Mouse (Mus musculus) heart, embryonic 11.5 days (tissue): ENCODE measurements around the gene Irf2. TPM values are rescaled to one million over a fixed set of nuclear protein-coding genes. Genes with fewer than 3 reads are reported as not detected.

Experiments
- ATAC-seq: fragments of 200-750 bp; cut with Nextera tagmentation; replicated peaks from 2 replicates; pipeline ENCODE4 v1.8.0; 2017; ENCODE audit warnings: moderate library complexity; ENCODE audit not compliant: insufficient number of reproducible peaks, low FRiP score, low TSS enrichment
- H3K27ac ChIP-seq: fragments of 300-500 bp; sonication (generic); 2 replicates; pipeline ENCODE4 v1.5.1; 2014; ENCODE audit warnings: mild to moderate bottlenecking, low read depth, low read length
- H3K27me3 ChIP-seq: fragments of 300-500 bp; sonication (generic); 2 replicates; pipeline ENCODE4 v1.6.1; 2014; ENCODE audit warnings: mild to moderate bottlenecking, low read length, mixed read lengths; ENCODE audit not compliant: control insufficient read depth, insufficient read depth
- H3K36me3 ChIP-seq: fragments of 300-500 bp; sonication (generic); 2 replicates; pipeline ENCODE4 v1.6.1; 2014; ENCODE audit warnings: mild to moderate bottlenecking, low read length, moderate library complexity, mixed read lengths; ENCODE audit not compliant: control insufficient read depth, insufficient read depth
- H3K4me1 ChIP-seq: fragments of 300-500 bp; sonication (generic); 2 replicates; pipeline ENCODE4 v1.6.1; 2014; ENCODE audit warnings: low read length; ENCODE audit not compliant: control insufficient read depth, insufficient read depth
- H3K4me2 ChIP-seq: fragments of 300-500 bp; sonication (generic); 2 replicates; pipeline ENCODE4 v1.6.1; 2014; ENCODE audit warnings: mild to moderate bottlenecking, moderate library complexity
- H3K4me3 ChIP-seq: fragments of 300-500 bp; sonication (generic); 2 replicates; pipeline ENCODE4 v1.5.1; 2014; ENCODE audit warnings: low read depth, low read length
- H3K9ac ChIP-seq: fragments of 300-500 bp; sonication (generic); 2 replicates; pipeline ENCODE4 v1.6.1; 2014; ENCODE audit warnings: mild to moderate bottlenecking, low read depth, low read length, moderate library complexity
- H3K9me3 ChIP-seq: fragments of 300-500 bp; sonication (generic); replicated peaks from 2 replicates; pipeline ENCODE4 v1.6.1; 2016; ENCODE audit warnings: low read length; ENCODE audit not compliant: control insufficient read depth
- WGBS: fragments of 180-500 bp; shearing (Covaris S2); extraction: QIAGEN DNeasy Blood & Tissue Kit; methylation state at CpG from one replicate; pipeline ENCODE4 v1.1.7; 2014; ENCODE audit not compliant: insufficient replicate concordance; 5-methylcytosine and 5-hydroxymethylcytosine counted together
- polyA plus RNA-seq: library from polyadenylated mRNA; unstranded; fragments of >200 nt; fragmentation: Nextera tagmentation; extraction: Ambion mirVana; gene quantifications from 2 replicates; pipeline ENCODE4 v1.2.1, GENCODE M21; 2014

The Irf2 gene
- polyA plus RNA-seq, 1 experiment from 2014 or later, result 16.5 TPM

- H3K4me1 ChIP-seq, result no peaks in the 10 kb centered on the region; the same call in 1 of the 2 replicates
- H3K9ac ChIP-seq, result no peak overlapping the region
- H3K4me2 ChIP-seq, result no peak overlapping the region
- WGBS, result 83% methylated on average over 11 of the region's 11 CpGs
- H3K36me3 ChIP-seq, result peaks cover 19% of the 10 kb centered on the region
- no peak for ATAC-seq
- no peak overlapping the region for H3K4me3 ChIP-seq
- no peaks in the 10 kb centered on the region for H3K27me3 ChIP-seq
- H3K9me3 ChIP-seq, result no peaks in the 10 kb centered on the region
- H3K27ac ChIP-seq, result no peak overlapping the region
Observed at GRCm38 (mm10) chr8:46811021-46811622, 71.6 kb downstream of the Irf2 start.

GRCm38 (mm10) chr8:46811944-46812343, 72.4 kb downstream of the Irf2 start:
- Histone ChIP-seq H3K27ac (no peak overlapping the region), H3K9ac (no peak overlapping the region), H3K4me2 (no peak overlapping the region), H3K9me3 (no peaks in the 10 kb centered on the region), H3K4me1 (no peaks in the 10 kb centered on the region; the same call in none of the 2 replicates), H3K36me3 (peaks cover 11% of the 10 kb centered on the region), H3K27me3 (no peaks in the 10 kb centered on the region), H3K4me3 (no peak overlapping the region)
- no peak for ATAC-seq
- WGBS, result 60% methylated on average over 2 of the region's 2 CpGs

GRCm38 (mm10) chr8:46812966-46813365, 73.4 kb downstream of the Irf2 start:
- no peak overlapping the region for H3K4me3 ChIP-seq
- no peak for ATAC-seq
- H3K27ac ChIP-seq, result no peak overlapping the region
- no peaks in the 10 kb centered on the region; the same call in none of the 2 replicates for H3K4me1 ChIP-seq
- H3K4me2 ChIP-seq, result no peak overlapping the region
- no peak overlapping the region for H3K9ac ChIP-seq
- 72% methylated on average over 4 of the region's 4 CpGs for WGBS
- H3K9me3 ChIP-seq, result no peaks in the 10 kb centered on the region
- no peaks in the 10 kb centered on the region for H3K27me3 ChIP-seq
- H3K36me3 ChIP-seq, result 0 out of 2 replicates have a peak, but pooled peaks cover 2% of the 10 kb centered on the region

- H3K9ac ChIP-seq, result no peak overlapping the region
- H3K4me1 ChIP-seq, result peaks cover 9% of the 10 kb centered on the region
- no peak overlapping the region for H3K27ac ChIP-seq
- no peaks in the 10 kb centered on the region for H3K27me3 ChIP-seq
- H3K9me3 ChIP-seq, result no peaks in the 10 kb centered on the region
- no peak overlapping the region for H3K4me3 ChIP-seq
- H3K36me3 ChIP-seq, result 0 out of 2 replicates have a peak, but pooled peaks cover 2% of the 10 kb centered on the region
- WGBS, result 67% methylated on average over 14 of the region's 14 CpGs
- 0 out of 2 replicates have a peak, but pooled peaks have one; percentile 26 for ATAC-seq
- no peak overlapping the region for H3K4me2 ChIP-seq
Observed at GRCm38 (mm10) chr8:46818106-46818989, 78.8 kb downstream of the Irf2 start.

GRCm38 (mm10) chr8:46818990-46819288, 79.4 kb downstream of the Irf2 start:
- Histone ChIP-seq H3K4me3 (no peak overlapping the region), H3K9me3 (no peaks in the 10 kb centered on the region), H3K36me3 (peaks cover 4% of the 10 kb centered on the region; the same call in 1 of the 2 replicates), H3K4me1 (peaks cover 9% of the 10 kb centered on the region), H3K4me2 (no peak overlapping the region), H3K27me3 (no peaks in the 10 kb centered on the region), H3K27ac (peak overlapping the region; percentile 22; the same call in 1 of the 2 replicates), H3K9ac (no peak overlapping the region)
- no peak; the same call in 1 of the 2 replicates for ATAC-seq
- 13% methylated on average over 2 of the region's 2 CpGs for WGBS

- WGBS, result 93% methylated on average over 7 of the region's 7 CpGs
Observed at GRCm38 (mm10) chr8:46828734-46829413, 89.3 kb downstream of the Irf2 start.

GRCm38 (mm10) chr8:46829414-46830111, 90.0 kb downstream of the Irf2 start:
- Histone ChIP-seq H3K4me1 (no peaks in the 10 kb centered on the region), H3K27me3 (no peaks in the 10 kb centered on the region), H3K27ac (no peak overlapping the region), H3K4me2 (no peak overlapping the region), H3K9ac (no peak overlapping the region), H3K36me3 (no peaks in the 10 kb centered on the region), H3K9me3 (no peaks in the 10 kb centered on the region), H3K4me3 (no peak overlapping the region)
- ATAC-seq, result no peak
- WGBS, result 64% methylated on average over 6 of the region's 6 CpGs

More at GRCm38 (mm10) chr8:46828734-46829413, 89.3 kb downstream of the Irf2 start:
- no peak overlapping the region for H3K4me2 ChIP-seq
- no peak for ATAC-seq
- H3K27me3 ChIP-seq, result no peaks in the 10 kb centered on the region
- no peaks in the 10 kb centered on the region for H3K9me3 ChIP-seq
- no peak overlapping the region for H3K27ac ChIP-seq
- H3K9ac ChIP-seq, result no peak overlapping the region
- H3K36me3 ChIP-seq, result no peaks in the 10 kb centered on the region; the same call in 1 of the 2 replicates
- H3K4me3 ChIP-seq, result no peak overlapping the region
- H3K4me1 ChIP-seq, result no peaks in the 10 kb centered on the region
